Mouse (Mus musculus): ENCODE results near the gene Hrh1.
A peak's percentile ranks its signal among the peaks of the same experiment; 100 is the strongest.
"Not testable (repeated sequence)": the region's sequence is repeated elsewhere in the genome, so short reads cannot be mapped to it uniquely, and the experiment has no call there.

The Hrh1 gene

DNA sequence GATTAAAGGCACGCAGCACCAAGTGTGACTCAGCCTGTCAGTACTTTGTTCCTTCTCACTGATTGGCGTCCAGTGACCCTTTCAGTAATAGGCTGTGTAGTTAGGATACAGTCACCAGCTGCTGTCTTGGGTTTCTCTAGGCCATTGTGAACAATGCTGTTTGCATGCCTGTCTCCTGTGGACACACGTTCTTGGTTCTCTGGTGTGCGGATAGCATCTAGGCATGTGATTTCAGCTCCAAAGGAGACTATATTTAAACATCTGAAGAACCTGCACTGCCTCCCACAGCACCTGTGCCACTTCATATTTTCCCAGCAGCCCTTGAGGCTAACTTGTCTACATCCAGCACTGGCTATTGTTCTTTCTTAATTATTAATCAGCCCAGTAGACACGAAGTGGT is 75.8 kb downstream of the Hrh1 start:
- no peak for DNase-seq

DNA sequence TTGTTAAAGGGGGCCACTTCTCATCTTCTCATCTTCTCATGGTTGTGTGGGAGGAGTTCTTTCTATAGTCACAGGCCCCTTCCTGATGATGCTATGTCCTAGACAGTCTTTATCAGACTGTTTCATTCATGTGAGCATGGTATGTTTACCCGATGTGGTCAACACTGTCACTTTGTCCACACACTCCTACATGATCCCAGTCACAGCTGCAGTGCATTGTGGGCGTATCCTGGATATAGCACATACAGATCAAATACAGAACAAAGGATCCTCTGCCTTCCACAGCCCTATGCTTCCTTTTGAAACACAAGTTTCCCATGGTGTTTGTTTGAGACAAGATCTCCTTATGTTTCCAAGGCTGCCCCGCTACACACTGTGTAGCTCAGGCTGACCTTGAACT is 76.3 kb downstream of the Hrh1 start:
- DNase-seq: no peak

DNA sequence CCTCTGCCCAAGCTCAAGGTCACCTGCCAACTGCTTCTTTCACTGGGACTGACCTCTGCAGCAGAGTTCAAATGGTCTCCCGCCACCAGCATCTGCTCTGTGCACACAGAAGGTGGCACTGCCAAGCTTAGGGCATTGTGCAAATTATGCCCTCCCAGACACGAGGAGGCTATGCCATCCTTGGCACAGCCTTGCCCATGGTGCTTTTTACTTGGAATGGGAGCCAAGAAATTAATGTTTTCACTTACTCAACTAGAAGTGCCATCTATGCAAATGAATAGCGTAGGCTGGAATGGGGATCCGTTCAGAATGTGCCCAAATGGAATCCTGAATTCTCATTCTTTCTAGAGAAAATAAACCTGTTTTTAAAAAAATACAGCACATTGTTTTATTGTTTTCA is 77.2 kb downstream of the Hrh1 start:
- DNase-seq: no peak

DNA sequence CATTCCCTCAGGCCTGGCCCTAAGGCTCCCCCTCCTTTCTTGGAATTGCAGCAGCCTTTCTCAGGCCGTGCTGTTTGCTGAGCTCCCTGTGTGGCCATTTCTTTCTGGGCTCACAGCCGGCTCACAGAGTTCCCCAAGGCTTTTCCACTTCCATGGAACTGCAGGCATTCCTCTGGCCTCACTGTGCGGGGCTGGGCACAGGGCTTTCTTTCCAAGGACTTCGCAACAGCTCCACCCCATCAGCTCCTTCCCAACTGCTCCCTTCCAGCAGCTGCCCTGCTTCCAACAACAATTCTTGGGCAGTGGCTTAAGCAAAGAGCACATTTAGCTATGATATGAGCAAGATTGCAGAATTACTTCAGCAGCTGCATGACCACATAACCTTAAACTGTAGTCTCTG is 81.0 kb downstream of the Hrh1 start:
- DNase-seq: peak; percentile 78

DNA sequence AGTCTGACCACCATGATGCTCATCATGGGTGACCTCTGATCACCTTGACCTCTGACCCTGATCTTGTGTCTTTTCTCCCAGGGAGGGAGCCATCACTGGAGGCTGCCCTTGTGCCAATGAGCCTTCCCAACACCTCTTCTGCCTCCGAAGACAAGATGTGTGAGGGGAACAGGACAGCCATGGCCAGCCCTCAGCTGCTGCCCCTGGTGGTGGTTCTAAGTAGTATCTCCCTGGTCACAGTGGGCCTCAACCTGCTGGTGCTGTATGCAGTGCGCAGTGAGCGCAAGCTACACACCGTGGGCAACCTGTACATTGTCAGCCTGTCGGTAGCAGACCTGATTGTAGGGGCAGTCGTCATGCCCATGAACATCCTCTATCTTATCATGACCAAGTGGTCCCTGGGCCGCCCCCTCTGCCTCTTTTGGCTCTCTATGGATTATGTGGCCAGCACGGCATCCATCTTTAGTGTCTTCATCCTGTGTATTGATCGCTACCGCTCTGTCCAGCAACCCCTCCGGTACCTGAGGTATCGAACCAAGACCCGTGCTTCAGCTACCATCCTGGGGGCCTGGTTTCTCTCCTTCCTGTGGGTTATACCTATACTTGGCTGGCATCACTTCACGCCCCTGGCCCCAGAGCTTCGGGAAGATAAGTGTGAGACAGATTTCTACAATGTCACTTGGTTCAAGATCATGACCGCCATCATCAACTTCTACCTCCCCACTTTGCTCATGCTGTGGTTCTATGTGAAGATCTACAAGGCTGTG is 82.1 kb downstream of the Hrh1 start:
- DNase-seq: no peak

DNA sequence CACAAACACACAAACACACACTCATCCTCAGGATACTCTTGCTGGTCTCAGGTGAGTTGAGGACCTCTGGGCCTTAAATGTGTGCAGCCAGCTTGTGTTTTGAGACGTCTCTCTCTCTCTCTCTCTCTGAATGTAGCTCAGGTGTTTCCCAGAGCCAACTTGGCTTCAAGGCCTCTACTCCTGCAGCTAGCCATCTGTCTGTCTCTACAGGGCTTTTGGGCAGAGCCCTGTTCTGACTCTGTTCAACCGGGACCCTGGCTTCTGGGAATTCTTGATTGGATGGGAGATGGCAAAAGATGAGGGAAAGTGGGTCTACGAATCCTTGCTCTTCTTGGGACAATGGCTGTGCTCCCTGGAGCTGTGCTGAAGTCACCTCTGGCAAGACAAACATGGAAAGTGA is 91.6 kb downstream of the Hrh1 start:
- DNase-seq: no peak

DNA sequence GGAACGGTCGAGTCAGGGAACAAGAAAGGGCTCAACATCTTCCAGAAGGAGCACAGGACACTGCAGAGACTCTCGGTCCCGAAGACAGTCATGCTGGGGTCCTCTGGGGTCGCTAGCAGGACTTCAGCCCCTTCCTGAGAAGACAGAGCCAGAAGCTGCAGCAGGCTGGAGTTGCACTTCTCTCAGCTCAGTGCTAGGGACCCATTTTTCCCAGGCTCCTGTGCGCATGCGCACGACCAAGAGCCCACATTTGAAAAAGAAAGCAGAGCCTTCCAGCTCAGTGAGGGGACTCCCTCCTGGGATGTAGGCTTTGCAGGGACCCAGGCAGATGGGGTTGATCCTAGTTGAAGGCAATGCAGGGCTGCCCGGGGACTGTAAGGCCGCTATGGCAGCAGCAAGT is 94.9 kb downstream of the Hrh1 start:
- DNase-seq: not testable (repeated sequence)

GRCm38 (mm10) chr6:114494987-114495386 is 97.3 kb downstream of the Hrh1 start:
- DNase-seq: peak; percentile 20

- DNase-seq: peak; percentile 5
These were observed 116.3 kb downstream of the Hrh1 start for GRCm38 (mm10) chr6:114514038-114514437.

GRCm38 (mm10) chr6:114528709-114529108 is 131.0 kb downstream of the Hrh1 start:
- DNase-seq: not testable (repeated sequence)

Data from lung, postnatal 10 days (tissue).